Mouse (Mus musculus): Measurements from ENCODE around the gene Nhlh2.

DNA sequence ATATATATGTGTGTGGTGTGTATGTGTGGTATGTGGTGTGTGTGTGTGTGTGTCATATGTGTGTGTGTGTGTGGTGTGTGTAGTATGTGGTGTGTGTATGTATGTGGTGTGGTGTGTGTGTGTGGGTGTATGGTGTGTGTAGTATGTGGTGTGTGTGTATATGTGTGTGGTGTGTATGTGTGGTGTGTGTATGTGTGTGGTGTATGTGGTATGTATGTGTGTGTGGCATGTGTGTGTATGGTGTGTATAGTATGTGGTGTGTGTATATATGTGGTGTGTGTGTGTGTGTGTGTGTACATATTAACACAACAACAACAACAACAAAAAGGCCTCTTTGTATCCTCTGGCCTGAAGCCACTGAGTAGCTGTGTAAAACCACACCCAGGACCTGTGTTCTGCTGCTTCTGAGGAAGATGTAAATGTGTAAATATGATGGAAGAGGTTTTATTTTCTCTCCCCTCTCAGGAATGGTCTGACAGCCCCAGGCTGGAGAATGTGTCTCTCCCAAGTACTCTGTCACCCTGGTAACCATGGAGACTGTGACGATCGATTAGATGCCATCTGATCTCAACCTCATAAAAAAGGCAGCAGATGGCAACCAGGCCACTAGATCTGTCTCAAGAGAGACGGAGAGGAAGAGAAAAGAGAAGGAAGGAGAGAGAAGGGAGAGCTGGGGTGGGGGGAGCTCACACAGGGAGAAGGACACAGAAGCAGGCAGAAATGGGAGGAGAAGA lies 42.9 kb upstream of the Nhlh2 start:
- no peak for TF ChIP-seq CTCF (IDR thresholded peaks at IDR 0.05; ENCODE audit: extremely low read depth, insufficient read depth, insufficient read length, insufficient replicate concordance)
- no peak for TF ChIP-seq POLR2A (IDR thresholded peaks at IDR 0.05; ENCODE audit: low read depth, low read length)
